Mouse (Mus musculus) heart, embryonic 15.5 days (tissue): ENCODE data around the gene Sec22b. TPM values are rescaled to one million over a fixed set of nuclear protein-coding genes. Genes with fewer than 3 reads are reported as not detected.

Experiments used
- ATAC-seq: fragments of 200-750 bp; cut with Nextera tagmentation; replicated peaks from 2 replicates; pipeline ENCODE4 v1.8.0; 2017; ENCODE audit warnings: low read depth, moderate TSS enrichment; ENCODE audit not compliant: insufficient number of reproducible peaks, insufficient read depth, low FRiP score
- H3K27ac ChIP-seq: fragments of 300-500 bp; sonication (generic); 2 replicates; pipeline ENCODE4 v1.5.1; 2015; ENCODE audit warnings: mild to moderate bottlenecking, inconsistent platforms
- H3K27me3 ChIP-seq: fragments of 300-500 bp; sonication (generic); 2 replicates; pipeline ENCODE4 v1.6.1; 2015; ENCODE audit warnings: inconsistent platforms
- H3K36me3 ChIP-seq: fragments of 300-500 bp; sonication (generic); 2 replicates; pipeline ENCODE4 v1.6.1; 2015; ENCODE audit warnings: mild to moderate bottlenecking, inconsistent platforms
- H3K4me1 ChIP-seq: fragments of 300-500 bp; sonication (generic); replicated peaks from 2 replicates; pipeline ENCODE4 v1.6.1; 2015; ENCODE audit warnings: inconsistent platforms
- H3K4me2 ChIP-seq: fragments of 300-500 bp; sonication (generic); 2 replicates; pipeline ENCODE4 v1.6.1; 2015; ENCODE audit warnings: inconsistent platforms, mild to moderate bottlenecking, moderate library complexity
- H3K4me3 ChIP-seq: fragments of 300-500 bp; sonication (generic); 2 replicates; pipeline ENCODE4 v1.5.1; 2015; ENCODE audit warnings: mild to moderate bottlenecking, inconsistent platforms
- H3K9ac ChIP-seq: fragments of 300-500 bp; sonication (generic); 2 replicates; pipeline ENCODE4 v1.6.1; 2015; ENCODE audit warnings: mild to moderate bottlenecking, inconsistent platforms
- H3K9me3 ChIP-seq: fragments of 300-500 bp; sonication (generic); replicated peaks from 2 replicates; pipeline ENCODE4 v1.6.1; 2016; ENCODE audit warnings: inconsistent platforms
- WGBS: fragments of 180-500 bp; shearing (Covaris S2); methylation state at CpG from one replicate; pipeline ENCODE4 v1.1.7; 2015; ENCODE audit warnings: mixed read lengths; 5-methylcytosine and 5-hydroxymethylcytosine counted together
- polyA plus RNA-seq: library from polyadenylated mRNA; unstranded; fragments of >200 nt; fragmentation: Nextera tagmentation; extraction: Ambion mirVana; gene quantifications from 2 replicates; pipeline ENCODE4 v1.2.1, GENCODE M21; 2015

The Sec22b gene
- polyA plus RNA-seq, 1 experiment from 2014 or later: 98.1 TPM

DNA sequence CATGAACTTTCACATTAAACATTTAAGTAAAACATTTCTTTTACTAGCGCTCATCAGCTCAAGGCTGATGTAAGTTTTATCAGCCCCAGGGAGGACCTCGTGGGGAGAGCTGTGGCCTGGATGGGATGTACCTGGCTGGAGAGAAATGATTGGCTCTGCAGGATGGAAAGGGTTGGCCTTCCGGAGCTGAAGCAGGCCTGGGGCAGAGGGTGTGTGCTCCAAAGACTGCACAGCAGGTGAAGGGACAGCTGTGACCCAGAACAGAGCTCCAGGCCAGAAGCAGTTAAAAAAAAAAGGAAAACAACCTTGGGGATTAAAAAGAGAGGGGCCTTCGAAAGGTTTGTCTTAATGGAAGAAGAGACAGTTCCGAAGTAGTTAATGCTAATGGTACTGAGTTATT, 26.2 kb upstream of the Sec22b start:
- ATAC-seq: no peak
- Histone ChIP-seq H3K27ac (no peak overlapping the region), H3K4me3 (no peak overlapping the region), H3K36me3 (no peaks in the 10 kb centered on the region), H3K4me1 (0 out of 2 replicates have a peak, but pooled peaks cover 7% of the 10 kb centered on the region), H3K9ac (no peak overlapping the region), H3K9me3 (no peaks in the 10 kb centered on the region), H3K4me2 (no peak overlapping the region), H3K27me3 (no peaks in the 10 kb centered on the region)
- WGBS: 37% methylated on average over 5 of the region's 5 CpGs

DNA sequence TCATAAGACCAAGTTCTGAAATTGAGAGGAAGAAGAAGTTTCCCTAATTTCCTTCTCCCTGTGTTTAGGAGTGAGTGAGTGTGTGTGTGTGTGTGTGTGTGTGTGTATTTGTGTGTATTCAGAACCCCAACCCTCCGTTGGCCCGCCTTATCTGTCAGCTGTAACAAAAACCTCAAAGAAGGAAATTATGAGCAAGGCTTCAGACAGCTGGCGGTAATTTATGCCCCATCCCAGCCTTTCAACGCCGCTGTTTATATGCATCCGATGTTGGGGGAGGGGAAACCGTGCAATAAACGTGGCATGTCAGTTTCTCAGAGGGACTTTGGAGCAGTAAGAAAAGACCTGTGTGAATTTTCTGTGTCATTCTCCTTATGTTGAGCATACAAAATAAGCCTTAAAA, 24.7 kb upstream of the Sec22b start:
- no peak overlapping the region for H3K4me3 ChIP-seq
- no peaks in the 10 kb centered on the region for H3K36me3 ChIP-seq
- no peak overlapping the region for H3K9ac ChIP-seq
- 0 out of 2 replicates have a peak, but pooled peaks cover 7% of the 10 kb centered on the region for H3K4me1 ChIP-seq
- no peaks in the 10 kb centered on the region for H3K27me3 ChIP-seq
- H3K9me3 ChIP-seq: no peaks in the 10 kb centered on the region
- H3K27ac ChIP-seq: no peak overlapping the region
- H3K4me2 ChIP-seq: no peak overlapping the region
- ATAC-seq: no peak
- 46% methylated on average over 8 of the region's 8 CpGs for WGBS

DNA sequence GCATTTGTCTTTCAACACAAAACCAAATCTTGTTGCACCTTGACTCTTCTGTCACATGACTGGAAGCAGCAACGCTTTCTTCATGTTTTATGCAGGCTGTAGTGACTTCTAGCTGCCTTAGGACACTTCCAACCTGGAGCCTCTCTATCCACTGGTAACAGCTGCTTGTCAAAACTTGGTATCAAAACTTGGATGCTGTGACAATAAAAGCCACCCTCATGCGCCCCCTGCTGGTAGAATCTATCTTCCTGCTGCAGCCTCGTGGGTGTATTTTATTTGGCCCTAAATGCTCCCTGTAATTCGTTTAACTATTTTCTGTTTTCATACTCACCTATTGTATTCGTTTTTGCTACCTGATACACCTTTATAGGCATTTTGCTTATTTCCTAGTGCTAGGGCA, 21.8 kb upstream of the Sec22b start:
- H3K36me3 ChIP-seq: no peaks in the 10 kb centered on the region
- no peak overlapping the region for H3K4me2 ChIP-seq
- no peaks in the 10 kb centered on the region for H3K9me3 ChIP-seq
- H3K4me1 ChIP-seq: 0 out of 2 replicates have a peak, but pooled peaks cover 7% of the 10 kb centered on the region
- no peak overlapping the region for H3K9ac ChIP-seq
- no peak overlapping the region for H3K27ac ChIP-seq
- no peak for ATAC-seq
- WGBS: 12% methylated on average over 5 of the region's 5 CpGs
- H3K27me3 ChIP-seq: no peaks in the 10 kb centered on the region
- H3K4me3 ChIP-seq: no peak overlapping the region

DNA sequence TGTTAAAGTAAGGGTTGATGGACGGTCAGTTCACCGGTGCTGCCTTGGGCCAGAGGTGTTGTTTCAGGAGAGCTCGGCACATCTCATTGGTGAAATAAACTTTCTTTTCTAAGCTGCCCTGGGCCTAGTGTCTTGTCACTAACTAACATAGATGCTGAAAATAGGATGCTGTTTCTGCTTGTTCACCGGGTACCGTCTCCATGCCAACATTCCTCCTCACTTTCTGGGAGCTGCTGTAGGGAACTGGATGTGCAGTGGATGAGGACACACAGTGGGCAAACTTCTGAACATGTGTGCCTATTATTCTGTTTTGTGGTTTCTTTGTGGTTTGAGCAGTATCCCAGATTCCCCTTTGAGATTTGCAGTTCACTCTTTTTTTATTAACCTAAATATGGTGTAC, 19.4 kb upstream of the Sec22b start:
- Histone ChIP-seq H3K9me3 (no peaks in the 10 kb centered on the region), H3K27ac (no peak overlapping the region), H3K4me2 (no peak overlapping the region), H3K4me1 (no peaks in the 10 kb centered on the region), H3K27me3 (peaks cover 1% of the 10 kb centered on the region; the same call in 1 of the 2 replicates), H3K36me3 (no peaks in the 10 kb centered on the region), H3K9ac (no peak overlapping the region), H3K4me3 (no peak overlapping the region)
- no peak for ATAC-seq
- 92% methylated on average over 5 of the region's 5 CpGs for WGBS

DNA sequence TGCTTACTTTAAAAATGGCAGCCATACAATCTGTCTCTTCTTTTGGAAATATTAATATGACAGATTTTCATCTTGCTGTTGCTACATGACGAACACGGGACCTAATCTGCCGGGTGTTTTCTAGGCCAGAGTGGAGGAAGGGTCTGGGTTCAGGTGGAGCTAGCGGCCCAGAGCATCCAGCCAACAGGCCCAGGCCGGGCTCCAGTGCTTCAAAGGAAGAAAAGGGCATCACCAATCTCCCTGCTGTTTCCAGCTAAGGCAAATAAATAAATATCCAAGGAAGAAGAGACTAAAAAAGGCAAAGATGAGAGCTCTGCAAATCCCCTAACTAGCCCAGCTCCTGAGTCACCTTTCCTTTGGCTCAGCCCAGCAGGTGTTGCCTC, 13.2 kb upstream of the Sec22b start:
- Histone ChIP-seq H3K4me1 (peaks cover 9% of the 10 kb centered on the region), H3K27ac (no peak overlapping the region), H3K4me2 (no peak overlapping the region), H3K36me3 (no peaks in the 10 kb centered on the region), H3K27me3 (peaks cover 55% of the 10 kb centered on the region), H3K9me3 (no peaks in the 10 kb centered on the region), H3K4me3 (peak overlapping the region; percentile 53; the same call in 1 of the 2 replicates), H3K9ac (no peak overlapping the region)
- no peak for ATAC-seq
- 69% methylated on average over 5 of the region's 5 CpGs for WGBS

DNA sequence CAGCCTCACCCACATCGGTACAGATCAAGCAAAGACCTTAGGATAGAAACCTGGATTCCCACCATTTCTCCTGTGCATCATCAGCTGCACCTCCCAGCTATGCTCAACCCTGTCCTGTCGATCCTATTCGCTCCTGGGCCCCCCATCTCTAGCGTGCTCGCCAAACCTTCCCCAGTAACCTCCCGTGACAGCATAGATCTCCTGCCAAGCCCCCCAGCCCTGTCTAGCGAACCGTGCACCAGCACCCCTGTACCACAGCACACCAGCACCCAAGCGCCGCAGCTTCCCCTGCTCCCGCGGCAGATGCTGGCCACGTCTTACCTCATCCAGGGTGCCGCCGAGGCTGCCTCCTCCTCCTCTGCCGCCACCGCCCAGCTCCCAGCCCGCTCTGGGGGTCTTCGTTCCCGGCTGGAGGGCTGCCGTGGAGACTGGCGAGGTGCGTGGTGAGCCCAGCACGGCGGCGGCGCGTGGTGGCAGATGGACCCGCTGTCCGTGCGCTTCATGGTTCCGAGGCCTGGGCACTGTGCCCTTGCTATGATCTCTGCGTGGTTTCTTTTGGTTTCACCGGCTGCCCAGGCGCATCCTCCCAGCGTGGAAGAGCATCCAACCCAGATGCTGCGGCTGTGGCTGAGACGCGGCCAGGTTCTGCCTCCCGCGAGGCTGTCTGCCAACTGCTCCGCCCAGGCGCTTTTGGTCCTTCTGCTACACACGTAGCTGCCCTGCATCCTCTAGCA, 12.7 kb upstream of the Sec22b start, which contains the start of gene Pde4dip:
TSS of gene Pde4dip (minus strand) at position 540 of the 734 bp plus-strand sequence.
- peak within 1 kb of the TSS; percentile 53 for H3K4me3 ChIP-seq
- peaks cover 9% of the 10 kb centered on the region for H3K4me1 ChIP-seq
- peak within 1 kb of the TSS; percentile 42; the same call in 1 of the 2 replicates for H3K9ac ChIP-seq
- 2% methylated on average over 44 of the region's 44 CpGs for WGBS
- ATAC-seq: peak; percentile 35; the same call in 1 of the 2 replicates
- H3K36me3 ChIP-seq: no peaks in the 10 kb centered on the region
- H3K27ac ChIP-seq: no peak within 1 kb of the TSS
- no peaks in the 10 kb centered on the region for H3K9me3 ChIP-seq
- peak within 1 kb of the TSS; percentile 90 for H3K4me2 ChIP-seq
- H3K27me3 ChIP-seq: peaks cover 55% of the 10 kb centered on the region

DNA sequence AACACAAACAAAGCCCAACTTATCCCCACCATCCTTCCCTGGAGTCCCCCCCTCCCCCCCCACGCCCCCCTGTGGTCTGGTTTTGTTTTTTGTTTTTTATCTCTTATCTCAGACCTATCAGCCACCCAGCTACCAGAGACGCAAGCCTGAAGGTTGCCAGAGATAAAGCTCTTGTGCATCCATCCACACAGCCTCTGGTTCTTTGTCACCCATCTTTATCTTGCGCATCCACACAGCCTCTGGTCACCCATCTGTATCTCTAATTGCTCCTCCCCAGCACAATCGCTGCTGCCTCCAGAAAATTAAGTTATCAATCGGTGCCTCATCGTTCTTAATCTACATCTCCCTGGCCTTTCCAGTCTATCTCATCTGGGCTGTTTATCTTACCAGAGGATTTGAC, 10.8 kb upstream of the Sec22b start:
- Histone ChIP-seq H3K4me2 (no peak overlapping the region), H3K9me3 (no peaks in the 10 kb centered on the region), H3K36me3 (no peaks in the 10 kb centered on the region), H3K4me3 (no peak overlapping the region), H3K4me1 (peaks cover 9% of the 10 kb centered on the region), H3K27me3 (peaks cover 55% of the 10 kb centered on the region), H3K9ac (no peak overlapping the region), H3K27ac (no peak overlapping the region)
- 18% methylated on average over 6 of the region's 6 CpGs for WGBS
- no peak for ATAC-seq

DNA sequence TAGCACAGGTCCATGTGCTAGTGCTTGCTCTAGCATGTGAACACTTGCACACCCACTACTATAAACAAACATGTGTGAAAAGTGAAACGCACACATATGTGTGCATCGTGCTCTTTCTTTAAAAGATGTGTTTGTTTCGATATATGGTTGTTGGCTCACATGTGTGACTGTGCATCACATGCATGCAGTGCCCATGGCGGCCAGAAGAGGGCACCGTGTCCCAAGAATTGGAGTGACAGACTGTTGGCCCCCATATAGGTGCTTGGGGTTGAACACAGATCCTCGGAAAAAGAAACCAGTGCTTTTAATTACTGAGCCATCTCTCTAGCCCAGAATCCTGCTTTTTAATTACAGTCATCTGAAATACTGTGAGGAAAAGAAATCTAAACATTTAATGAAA, 6.3 kb upstream of the Sec22b start:
- Histone ChIP-seq H3K27ac (no peak overlapping the region), H3K4me3 (no peak overlapping the region), H3K4me2 (no peak overlapping the region), H3K9ac (no peak overlapping the region), H3K9me3 (no peaks in the 10 kb centered on the region), H3K4me1 (no peaks in the 10 kb centered on the region), H3K36me3 (no peaks in the 10 kb centered on the region), H3K27me3 (peaks cover 29% of the 10 kb centered on the region)
- 47% methylated on average over 6 of the region's 6 CpGs for WGBS
- ATAC-seq: no peak

DNA sequence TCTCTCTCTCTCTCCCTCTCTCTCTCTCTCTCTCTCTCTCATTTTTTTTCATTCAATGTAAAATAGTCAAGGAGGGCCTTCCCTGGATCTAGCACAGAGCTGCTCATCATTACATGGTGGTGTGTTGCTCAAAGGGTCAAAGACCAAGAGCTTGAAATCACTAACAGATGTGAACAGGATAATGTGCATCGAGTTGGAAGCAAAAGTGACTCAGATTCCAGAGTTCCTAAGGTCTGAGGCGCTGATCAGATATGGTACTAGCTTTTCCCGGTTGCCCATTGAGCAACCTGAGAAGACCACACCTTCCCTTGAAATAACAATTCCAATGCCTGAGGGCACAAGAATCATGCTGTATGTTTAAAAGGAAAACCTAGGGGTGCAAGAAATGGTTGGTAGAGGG, 2.6 kb upstream of the Sec22b start:
- H3K27me3 ChIP-seq: no peaks in the 10 kb centered on the region
- no peaks in the 10 kb centered on the region for H3K36me3 ChIP-seq
- ATAC-seq: no peak
- no peak overlapping the region for H3K4me2 ChIP-seq
- no peak overlapping the region for H3K9ac ChIP-seq
- no peaks in the 10 kb centered on the region for H3K9me3 ChIP-seq
- H3K27ac ChIP-seq: no peak overlapping the region
- H3K4me3 ChIP-seq: no peak overlapping the region
- peaks cover 20% of the 10 kb centered on the region for H3K4me1 ChIP-seq
- WGBS: 61% methylated on average over 3 of the region's 3 CpGs

DNA sequence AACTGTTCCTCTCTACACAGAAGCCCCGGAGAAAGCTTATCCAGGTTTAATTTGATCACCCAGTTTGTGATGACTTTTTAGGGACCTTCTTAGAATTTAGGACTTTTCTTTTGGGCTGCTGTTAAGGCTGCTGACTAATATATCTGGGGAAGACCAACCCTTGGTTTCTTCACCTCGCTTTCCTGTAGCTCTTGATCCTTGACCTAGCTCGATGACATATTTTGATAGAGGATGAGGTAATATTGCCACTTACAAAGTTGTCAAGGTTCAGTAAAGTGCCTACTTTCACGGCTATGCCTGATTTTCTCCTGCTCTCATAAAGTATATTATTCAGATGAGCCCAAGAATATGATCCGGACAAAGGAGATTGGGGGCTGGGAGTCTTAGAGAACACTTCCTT, 596 bp downstream of the Sec22b start:
- 11% methylated on average over 5 of the region's 5 CpGs for WGBS
- Histone ChIP-seq H3K9me3 (no peaks in the 10 kb centered on the region), H3K9ac (peak overlapping the region; percentile 97), H3K36me3 (no peaks in the 10 kb centered on the region), H3K27me3 (no peaks in the 10 kb centered on the region), H3K4me1 (peaks cover 24% of the 10 kb centered on the region), H3K4me3 (peak overlapping the region; percentile 87), H3K27ac (peak overlapping the region; percentile 55; the same call in 1 of the 2 replicates), H3K4me2 (peak overlapping the region; percentile 81)
- no peak for ATAC-seq

DNA sequence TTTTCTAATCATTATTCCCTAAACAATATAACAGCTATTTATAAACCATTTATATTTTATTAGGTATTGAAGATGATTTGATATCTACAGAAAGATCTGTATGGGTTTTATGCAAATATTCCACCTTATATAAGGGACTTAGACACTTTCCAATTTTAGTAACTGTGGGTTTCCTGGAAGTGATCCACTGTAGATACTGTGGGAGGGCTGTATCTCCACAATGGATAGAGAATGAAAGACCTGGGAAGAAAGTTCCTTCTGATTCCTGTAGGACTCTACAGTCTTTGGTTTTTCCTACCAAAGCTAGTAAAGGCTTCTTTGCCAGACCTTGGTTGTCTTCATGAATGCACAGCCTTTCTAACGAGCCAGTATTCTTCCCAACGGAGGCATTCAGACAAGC, 8.7 kb downstream of the Sec22b start:
- no peak overlapping the region for H3K4me3 ChIP-seq
- H3K27ac ChIP-seq: no peak overlapping the region
- 77% methylated on average over 2 of the region's 2 CpGs for WGBS
- no peaks in the 10 kb centered on the region for H3K4me1 ChIP-seq
- H3K4me2 ChIP-seq: no peak overlapping the region
- H3K9ac ChIP-seq: no peak overlapping the region
- no peaks in the 10 kb centered on the region for H3K9me3 ChIP-seq
- peaks cover 23% of the 10 kb centered on the region for H3K36me3 ChIP-seq
- ATAC-seq: no peak
- H3K27me3 ChIP-seq: no peaks in the 10 kb centered on the region

DNA sequence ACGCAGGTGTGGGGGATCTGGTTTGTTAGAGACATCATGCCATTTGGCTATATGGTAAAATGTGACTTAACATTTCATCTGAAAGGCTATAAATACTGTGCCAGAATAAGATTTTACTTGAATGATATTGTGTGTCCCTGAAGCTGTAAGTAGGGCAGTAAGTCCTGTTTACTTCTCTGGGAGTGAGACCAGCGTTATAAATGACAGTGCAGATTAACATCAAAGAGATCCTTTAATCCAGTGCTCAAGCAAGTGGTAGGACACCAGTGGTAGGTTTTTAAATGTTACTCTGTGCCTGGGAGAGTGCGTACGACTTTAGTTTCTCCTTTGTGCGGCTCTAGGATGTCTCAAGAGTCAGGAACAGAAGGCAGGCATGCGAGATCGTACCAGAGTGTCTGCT, 10.1 kb downstream of the Sec22b start:
- Histone ChIP-seq H3K9ac (no peak overlapping the region), H3K4me1 (no peaks in the 10 kb centered on the region), H3K27me3 (no peaks in the 10 kb centered on the region), H3K36me3 (peaks cover 32% of the 10 kb centered on the region), H3K4me2 (no peak overlapping the region), H3K27ac (no peak overlapping the region), H3K4me3 (no peak overlapping the region), H3K9me3 (no peaks in the 10 kb centered on the region)
- 84% methylated on average over 7 of the region's 7 CpGs for whole genome bisulfite sequencing
- no peak for ATAC-seq
